In the genomic region with DNA sequence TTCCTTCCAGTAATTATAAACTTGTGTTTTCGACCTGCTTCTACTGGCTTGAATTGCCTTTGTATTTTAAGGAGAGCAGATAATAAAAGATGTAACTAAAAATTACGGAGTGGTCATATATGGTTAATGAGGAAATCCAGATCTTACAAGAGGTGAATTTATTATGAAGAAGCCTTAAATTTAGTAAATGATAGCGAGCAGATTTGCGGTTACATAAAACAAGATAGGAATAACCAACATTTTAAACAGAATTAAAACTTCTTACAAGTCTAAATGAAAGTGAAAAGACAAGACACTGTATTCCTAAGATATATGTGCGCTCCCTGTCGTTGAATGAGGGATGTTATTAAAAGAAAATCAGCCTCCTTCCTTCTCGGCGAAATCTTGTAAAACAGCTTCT, we compare ENCODE assay signal across 8 mouse cellular contexts. TPM values are rescaled to one million over a fixed set of nuclear protein-coding genes. Genes with fewer than 3 reads are reported as not detected.
DNase-seq lines count a peak whose midpoint lies in the region; ATAC-seq lines count a peak whose summit lies in the region.

No protein-coding gene starts in this region.

- H3K9ac ChIP-seq in heart, embryonic 14.5 days (ENCODE audit: low read length): peak overlapping the region; percentile 63
- no peak overlapping the region for H3K9ac ChIP-seq in hindbrain, embryonic 12.5 days
- no peak overlapping the region; the same call in 1 of the 2 replicates for H3K9ac ChIP-seq in midbrain, embryonic 11.5 days (ENCODE audit: low read length)

- peak overlapping the region; percentile 77 for H3K4me2 ChIP-seq in heart, embryonic 14.5 days (ENCODE audit: low read length)
- H3K4me2 ChIP-seq in hindbrain, embryonic 12.5 days (replicated peaks): peak overlapping the region; percentile 45
- H3K4me2 ChIP-seq in midbrain, embryonic 11.5 days: peak overlapping the region; percentile 52

- H3K4me1 ChIP-seq in heart, embryonic 14.5 days (ENCODE audit: control insufficient read depth in 2 of 2, insufficient read depth in 2 of 2, low read length in 2 of 2): peaks cover 7 to 18% of the 10 kb centered on the region in 2 experiments; a peak in 3 of 4 replicates
- peaks cover 10% of the 10 kb centered on the region for H3K4me1 ChIP-seq in hindbrain, embryonic 12.5 days
- H3K4me1 ChIP-seq in midbrain, embryonic 11.5 days (ENCODE audit: control insufficient read depth, insufficient read depth, low read length): 0 out of 2 replicates have a peak, but pooled peaks cover 3% of the 10 kb centered on the region

- WGBS in heart, embryonic 14.5 days: 5% methylated on average over 8 of the region's 8 CpGs
- WGBS in hindbrain, embryonic 12.5 days: 4% methylated on average over 8 of the region's 8 CpGs
- 4% methylated on average over 8 of the region's 8 CpGs for WGBS in midbrain, embryonic 11.5 days

- peaks cover 7% of the 10 kb centered on the region; the same call in 1 of the 2 replicates for H3K9me3 ChIP-seq in heart, embryonic 14.5 days (ENCODE audit: control insufficient read depth, low read length)
- H3K9me3 ChIP-seq in hindbrain, embryonic 12.5 days (replicated peaks): no peaks in the 10 kb centered on the region
- H3K9me3 ChIP-seq in midbrain, embryonic 11.5 days (ENCODE audit: control insufficient read depth, low read length): no peaks in the 10 kb centered on the region

- intact Hi-C loops in heart, postnatal 25 days (cut with DNase I): loop anchor here (2.0 kb wide), 1 partner anchor 20 kb away; no protein-coding TSS in a partner anchor

- DNase-seq in heart, postnatal 25 days (ENCODE audit: low spot score): no peak
- peak; percentile 38 for DNase-seq in Muller cell, postnatal 12 days (ENCODE audit: inconsistent ontology term)
- no peak for DNase-seq in midbrain, embryonic 11.5 days (ENCODE audit: low spot score, missing footprints)
- no peak for DNase-seq in cerebellum, postnatal 4 days (ENCODE audit: low spot score in 2 of 2)
- no peak for DNase-seq in layer of hippocampus, adult 9-11 months
- DNase-seq in layer of hippocampus, adult 18-20 months (ENCODE audit: low spot score in 2 of 2): no peak

- ATAC-seq in heart, embryonic 14.5 days (ENCODE audit: insufficient number of reproducible peaks, insufficient read depth, low FRiP score, low read depth): no peak
- no peak for ATAC-seq in hindbrain, embryonic 12.5 days (ENCODE audit: low FRiP score)
- no peak for ATAC-seq in midbrain, embryonic 11.5 days (ENCODE audit: low FRiP score)

- H3K27ac ChIP-seq in heart, embryonic 14.5 days (replicated peaks in 1 of 2; ENCODE audit: control insufficient read depth in 1 of 2, insufficient read depth in 1 of 2, low read depth in 2 of 2, low read length in 2 of 2): no peak overlapping the region
- no peak overlapping the region for H3K27ac ChIP-seq in hindbrain, embryonic 12.5 days
- H3K27ac ChIP-seq in midbrain, embryonic 11.5 days (ENCODE audit: low read depth, low read length): no peak overlapping the region

- H3K27me3 ChIP-seq in heart, embryonic 14.5 days (ENCODE audit: control insufficient read depth, insufficient read depth, low read length): peaks cover 37% of the 10 kb centered on the region
- peaks cover 68% of the 10 kb centered on the region for H3K27me3 ChIP-seq in hindbrain, embryonic 12.5 days
- peaks cover 50% of the 10 kb centered on the region for H3K27me3 ChIP-seq in midbrain, embryonic 11.5 days (ENCODE audit: control insufficient read depth, insufficient read depth, low read length)

- no peaks in the 10 kb centered on the region for H3K36me3 ChIP-seq in heart, embryonic 14.5 days (ENCODE audit: control insufficient read depth, insufficient read depth, low read length)
- H3K36me3 ChIP-seq in hindbrain, embryonic 12.5 days: no peaks in the 10 kb centered on the region
- H3K36me3 ChIP-seq in midbrain, embryonic 11.5 days (ENCODE audit: control insufficient read depth, insufficient read depth, low read length): no peaks in the 10 kb centered on the region

- H3K4me3 ChIP-seq in heart, embryonic 14.5 days (ENCODE audit: control insufficient read depth in 1 of 2, insufficient read depth in 1 of 2, low read depth in 1 of 2, low read length in 2 of 2): peak overlapping the region; percentile 41 to 49
- peak overlapping the region; percentile 28 for H3K4me3 ChIP-seq in hindbrain, embryonic 12.5 days
- peak overlapping the region; percentile 30 for H3K4me3 ChIP-seq in midbrain, embryonic 11.5 days (ENCODE audit: low read depth, low read length)

RNA-seq across cellular contexts. Expression of gene Pom121l2, which starts 13.9 kb away (rescaled TPM):
- polyA plus RNA-seq in heart, embryonic 14.5 days (2014; fragmentation: Nextera tagmentation; extraction: Ambion mirVana): not detected in 2 replicates
- total RNA-seq in heart, postnatal 25 days (2021): not detected
- polyA plus RNA-seq in hindbrain, embryonic 12.5 days (2016; fragmentation: Nextera tagmentation; extraction: Ambion mirVana): 0.14 TPM in 1 of 2 replicates, not detected in the other
- not detected in 2 replicates for polyA plus RNA-seq in midbrain, embryonic 11.5 days (2014; fragmentation: Nextera tagmentation; extraction: Ambion mirVana)
- total RNA-seq in layer of hippocampus, adult 18-20 months (2021): under 1 TPM in 1 of 2 experiments, not detected in 1; 0.12 TPM

RNA-seq across cellular contexts. Expression of gene Prss16, which starts 14.6 kb away (rescaled TPM):
- polyA plus RNA-seq in heart, embryonic 14.5 days (2014; fragmentation: Nextera tagmentation; extraction: Ambion mirVana): 0.88 TPM in 1 of 2 replicates, not detected in the other
- total RNA-seq in heart, postnatal 25 days (2021): not detected
- 0.23 and 0.48 TPM in 2 replicates for polyA plus RNA-seq in hindbrain, embryonic 12.5 days (2016; fragmentation: Nextera tagmentation; extraction: Ambion mirVana)
- polyA plus RNA-seq in midbrain, embryonic 11.5 days (2014; fragmentation: Nextera tagmentation; extraction: Ambion mirVana): 0.10 and 0.37 TPM in 2 replicates
- total RNA-seq in layer of hippocampus, adult 18-20 months (2021): 1 to 10 TPM in 1 of 2 experiments, under 1 TPM in 1; 0.58 to 1.3 TPM

RNA-seq across cellular contexts. Expression of gene Hist1h2ah, which starts 40.5 kb away (rescaled TPM):
- polyA plus RNA-seq in heart, embryonic 14.5 days (2014; fragmentation: Nextera tagmentation; extraction: Ambion mirVana): 2.9 and 6.8 TPM in 2 replicates
- total RNA-seq in heart, postnatal 25 days (2021): 10 to 100 TPM; 32.9 to 34.9 TPM
- polyA plus RNA-seq in hindbrain, embryonic 12.5 days (2016; fragmentation: Nextera tagmentation; extraction: Ambion mirVana): 17.9 TPM in 1 of 2 replicates, not detected in the other
- 6.3 and 6.8 TPM in 2 replicates for polyA plus RNA-seq in midbrain, embryonic 11.5 days (2014; fragmentation: Nextera tagmentation; extraction: Ambion mirVana)
- total RNA-seq in layer of hippocampus, adult 18-20 months (2021): 10 to 100 TPM in 1 of 2 experiments, 1 to 10 TPM in 1; 4.9 to 45.9 TPM

RNA-seq across cellular contexts. Expression of gene Hist1h2bk, which starts 40.8 kb away (rescaled TPM):
- 1.9 and 2.3 TPM in 2 replicates for polyA plus RNA-seq in heart, embryonic 14.5 days (2014; fragmentation: Nextera tagmentation; extraction: Ambion mirVana)
- total RNA-seq in heart, postnatal 25 days (2021): 10 to 100 TPM; 17.2 to 23.4 TPM
- polyA plus RNA-seq in hindbrain, embryonic 12.5 days (2016; fragmentation: Nextera tagmentation; extraction: Ambion mirVana): 5.5 and 9.1 TPM in 2 replicates
- polyA plus RNA-seq in midbrain, embryonic 11.5 days (2014; fragmentation: Nextera tagmentation; extraction: Ambion mirVana): 9.9 and 11.3 TPM in 2 replicates
- total RNA-seq in layer of hippocampus, adult 18-20 months (2021): 10 to 100 TPM; 11.4 to 16.1 TPM

RNA-seq across cellular contexts. Expression of gene Hist1h4i, which starts 46.3 kb away (rescaled TPM):
- 8.1 and 9.3 TPM in 2 replicates for polyA plus RNA-seq in heart, embryonic 14.5 days (2014; fragmentation: Nextera tagmentation; extraction: Ambion mirVana)
- total RNA-seq in heart, postnatal 25 days (2021): 10 to 100 TPM; 17.8 to 19.0 TPM
- polyA plus RNA-seq in hindbrain, embryonic 12.5 days (2016; fragmentation: Nextera tagmentation; extraction: Ambion mirVana): 18.2 and 20.9 TPM in 2 replicates
- 43.8 and 43.9 TPM in 2 replicates for polyA plus RNA-seq in midbrain, embryonic 11.5 days (2014; fragmentation: Nextera tagmentation; extraction: Ambion mirVana)
- 10 to 100 TPM; 65.4 to 84.2 TPM for total RNA-seq in layer of hippocampus, adult 18-20 months (2021)
